Mouse (Mus musculus) C2C12 (cell line): ENCODE measurements at regions not wholly inside any gene's neighbourhood (a gene's known extent, or its start where the extent isn't known, plus 50 kb on each side); places are given as distances from the start of the nearest gene placed in this dataset.

Experiments
- CEBPB ChIP-seq: IDR thresholded peaks from one replicate; pipeline ENCODE4 v1.6.1; 2011; ENCODE audit warnings: low read depth, mild to moderate bottlenecking, control low read depth, moderate library complexity
- CTCF ChIP-seq: IDR thresholded peaks from one replicate; pipeline ENCODE4 v1.5.1; 2011; ENCODE audit not compliant: control insufficient read depth, insufficient read depth, insufficient read length
- MAX ChIP-seq: IDR thresholded peaks from one replicate; pipeline ENCODE4 v1.6.1; 2011; ENCODE audit warnings: mild to moderate bottlenecking, control low read depth
- MYOG ChIP-seq: IDR thresholded peaks from one replicate; pipeline ENCODE4 v1.6.1; 2011; ENCODE audit not compliant: control insufficient read depth, insufficient read length; ENCODE audit errors: extremely low read depth
- USF1 ChIP-seq: IDR thresholded peaks from one replicate; pipeline ENCODE4 v1.6.1; 2011; ENCODE audit warnings: low read depth, mild to moderate bottlenecking, control low read depth, moderate library complexity

GRCm38 (mm10) chr12:71628340-71628738, 202.5 kb upstream of the Daam1 start:
- no peak for TF ChIP-seq CTCF
- TF ChIP-seq CEBPB, result no peak
- no peak for TF ChIP-seq MAX
- TF ChIP-seq USF1, result no peak
- TF ChIP-seq MYOG, result no peak
